Mouse (Mus musculus): ENCODE measurements at regions not wholly inside any gene's neighbourhood (a gene's known extent, or its start where the extent isn't known, plus 50 kb on each side); places are given as distances from the start of the nearest gene placed in this dataset.
"Not testable (repeated sequence)": the region's sequence is repeated elsewhere in the genome, so short reads cannot be mapped to it uniquely, and the experiment has no call there.

DNA sequence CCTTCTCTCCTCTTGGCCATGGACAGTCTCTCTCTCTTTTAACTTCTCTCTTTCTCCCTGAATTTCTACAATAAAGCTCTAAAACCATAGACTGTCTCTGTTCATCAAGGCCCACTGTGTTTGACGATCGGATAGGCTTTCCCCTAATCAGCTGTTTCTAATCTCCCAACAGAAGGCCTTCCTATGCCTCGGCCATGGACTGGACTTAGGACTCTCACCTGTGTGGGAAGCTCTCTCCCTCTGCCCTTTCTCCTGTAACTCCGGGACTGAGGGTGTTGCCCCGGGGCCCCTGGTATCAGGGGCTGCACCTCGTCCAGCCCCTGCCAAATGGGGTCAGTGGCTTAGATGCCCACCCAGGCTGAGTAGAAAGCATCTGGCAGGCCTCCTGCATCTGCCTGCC, 713.0 kb downstream of the Rapgef2 start:
- no peak for DNase-seq (ENCODE audit: low read depth)

- DNase-seq (ENCODE audit: low read depth) = not testable (repeated sequence)
These were observed 721.4 kb downstream of the Rapgef2 start for GRCm38 (mm10) chr3:78564926-78565325.

Data from c-Kit-positive CD71-negative TER-119-negative erythroid progenitor cells, embryonic 14.5 days (primary cell).